Mouse (Mus musculus) cerebral cortex, adult 2 months (tissue): Measurements from ENCODE around the gene Pdcd2l.

Source experiments
- WGBS: fragments of 180-500 bp; shearing (Covaris S2); methylation state at CpG from one replicate; pipeline ENCODE4 v1.1.7; 2018; 5-methylcytosine and 5-hydroxymethylcytosine counted together

The Pdcd2l gene

DNA sequence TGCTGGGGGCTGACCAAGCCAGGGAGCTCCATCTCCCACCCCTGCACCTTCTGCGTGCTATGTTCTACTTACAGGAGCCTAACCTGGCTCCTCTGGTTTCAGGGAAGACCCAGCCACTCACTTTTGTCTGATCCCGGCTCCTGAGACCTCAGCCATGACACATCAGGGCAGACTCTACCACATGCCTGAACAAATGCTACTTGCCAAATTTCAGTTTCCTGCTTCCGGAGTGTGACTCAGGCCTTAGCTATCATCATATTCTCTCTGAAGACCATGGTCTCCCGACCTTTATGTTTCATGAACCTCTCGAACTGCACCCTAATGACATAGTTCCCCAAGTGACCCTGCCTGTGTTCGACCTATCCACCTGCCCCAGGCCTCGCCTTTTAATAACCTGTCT lies 16.8 kb upstream of the Pdcd2l start:
- 83% methylated on average over 7 of the region's 7 CpGs for WGBS

DNA sequence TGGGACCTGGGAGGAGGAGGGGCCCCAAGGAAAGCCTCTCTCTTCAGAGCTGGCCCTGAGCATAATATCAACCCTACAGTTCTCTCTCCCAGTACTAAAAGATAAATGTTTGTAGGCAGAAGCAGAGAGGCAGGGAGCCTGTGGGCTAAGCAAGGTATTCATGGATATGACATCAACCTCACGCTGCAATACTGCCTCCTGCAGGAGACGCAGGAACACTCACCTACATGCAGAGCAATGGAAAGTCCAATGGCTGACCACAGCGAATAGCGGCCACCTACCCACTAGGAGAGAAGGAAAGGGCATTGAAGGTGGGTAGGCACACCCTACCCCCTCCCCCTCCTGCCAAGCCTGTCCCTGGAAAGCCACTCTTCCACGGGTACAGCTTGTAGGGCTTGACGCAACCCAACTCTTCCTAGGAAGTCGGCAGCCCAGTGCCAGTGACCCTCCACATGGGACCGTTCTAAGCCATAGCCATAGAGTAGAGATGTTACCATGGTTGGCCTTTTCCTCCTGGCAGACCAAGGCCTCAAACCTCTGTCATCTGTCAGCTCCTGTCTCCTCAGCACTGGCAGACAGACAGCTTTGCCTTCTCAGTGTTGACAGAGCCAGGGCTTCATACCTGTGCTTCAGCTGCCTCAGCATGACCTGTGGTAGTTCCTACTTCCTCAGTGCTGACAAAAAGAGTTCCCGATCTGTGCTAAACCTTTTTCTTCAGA lies 11.7 kb upstream of the Pdcd2l start:
- WGBS = 87% methylated on average over 9 of the region's 9 CpGs

DNA sequence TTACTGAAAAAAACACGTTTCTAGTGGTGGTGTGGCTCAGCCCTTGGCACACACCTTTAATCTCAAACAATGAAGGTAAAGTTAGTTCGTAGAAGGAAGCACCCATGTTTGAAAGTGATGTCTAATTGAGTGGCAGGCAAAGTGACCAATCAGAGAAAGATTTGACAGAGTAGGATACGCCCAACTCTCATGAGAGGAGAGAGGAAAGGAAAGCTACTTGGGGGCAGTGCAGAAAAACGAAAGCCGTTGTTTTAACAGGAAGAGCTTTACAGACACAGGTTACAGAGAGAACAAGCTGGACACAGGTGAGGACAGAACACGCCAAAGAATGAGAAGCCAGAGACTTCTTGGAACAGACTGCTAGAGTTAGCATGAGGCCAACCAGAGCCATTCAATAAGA lies 9.9 kb upstream of the Pdcd2l start:
- 93% methylated on average over 6 of the region's 6 CpGs for WGBS

GRCm38 (mm10) chr7:34202147-34202546 lies 5.7 kb upstream of the Pdcd2l start:
- WGBS = 90% methylated on average over 10 of the region's 10 CpGs

- 97% methylated on average over 2 of the region's 2 CpGs for WGBS
Observed at GRCm38 (mm10) chr7:34200829-34201228, 4.4 kb upstream of the Pdcd2l start.

- 49% methylated on average over 3 of the region's 3 CpGs for WGBS
Observed at GRCm38 (mm10) chr7:34198346-34198745, 1.9 kb upstream of the Pdcd2l start.

GRCm38 (mm10) chr7:34195632-34196031 lies 829 bp downstream of the Pdcd2l start:
- WGBS = 44% methylated on average over 3 of the region's 3 CpGs

- WGBS = 86% methylated on average over 6 of the region's 6 CpGs
Observed at GRCm38 (mm10) chr7:34192825-34193224, 3.6 kb downstream of the Pdcd2l start.

DNA sequence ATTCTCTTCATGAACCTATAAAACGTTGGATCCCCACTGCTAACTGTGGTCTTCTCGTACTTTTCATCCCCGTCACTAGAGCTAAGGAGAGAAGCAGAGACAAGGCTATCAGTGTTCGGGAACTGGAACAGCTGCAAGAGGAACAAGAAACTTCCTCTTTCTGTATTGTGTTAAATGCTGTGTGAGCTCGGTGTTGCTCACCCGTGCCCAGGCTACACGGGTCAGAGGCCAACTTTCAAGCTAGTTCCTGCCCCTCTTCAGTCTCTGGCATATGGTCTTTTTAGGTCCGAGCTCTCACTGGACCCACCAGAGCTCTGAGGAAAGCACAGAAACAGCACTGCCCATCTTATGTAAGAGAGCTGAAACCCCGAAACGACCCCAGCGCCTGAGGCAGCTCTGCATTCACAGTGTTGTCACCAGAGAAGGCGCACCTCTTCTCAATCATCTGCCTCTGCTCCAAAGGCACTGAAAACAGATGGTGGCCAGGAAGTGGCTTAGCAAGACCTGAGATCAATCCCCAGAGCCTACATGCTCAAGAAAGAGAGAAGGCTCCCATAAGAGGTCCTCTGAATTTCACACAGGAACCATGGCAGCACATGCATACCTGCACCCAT lies 7.0 kb downstream of the Pdcd2l start:
- WGBS = 79% methylated on average over 12 of the region's 12 CpGs

GRCm38 (mm10) chr7:34183794-34184193 lies 12.7 kb downstream of the Pdcd2l start:
- 87% methylated on average over 3 of the region's 3 CpGs for WGBS

GRCm38 (mm10) chr7:34183356-34183755 lies 13.1 kb downstream of the Pdcd2l start:
- 91% methylated on average over 13 of the region's 13 CpGs for WGBS

DNA sequence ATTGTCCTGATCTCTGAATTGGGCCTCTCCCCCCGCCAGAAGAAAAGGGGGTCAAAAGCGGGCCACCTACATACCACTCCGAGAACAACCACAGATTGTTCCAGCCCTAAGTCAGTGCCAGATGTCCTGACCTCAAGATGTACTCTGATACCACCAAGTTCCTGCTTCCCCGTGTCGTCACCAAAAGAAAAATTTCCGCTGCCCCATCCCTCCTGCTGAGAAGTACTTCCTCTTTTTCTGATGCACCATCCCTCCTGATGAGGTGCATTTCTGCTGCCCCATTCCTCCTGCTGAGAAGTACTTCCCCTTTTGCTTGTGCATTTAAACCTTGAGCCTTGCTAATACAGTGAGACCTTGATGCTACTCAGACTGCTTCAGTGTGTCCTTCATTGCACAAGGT lies 20.2 kb downstream of the Pdcd2l start:
- WGBS = 78% methylated on average over 6 of the region's 6 CpGs

DNA sequence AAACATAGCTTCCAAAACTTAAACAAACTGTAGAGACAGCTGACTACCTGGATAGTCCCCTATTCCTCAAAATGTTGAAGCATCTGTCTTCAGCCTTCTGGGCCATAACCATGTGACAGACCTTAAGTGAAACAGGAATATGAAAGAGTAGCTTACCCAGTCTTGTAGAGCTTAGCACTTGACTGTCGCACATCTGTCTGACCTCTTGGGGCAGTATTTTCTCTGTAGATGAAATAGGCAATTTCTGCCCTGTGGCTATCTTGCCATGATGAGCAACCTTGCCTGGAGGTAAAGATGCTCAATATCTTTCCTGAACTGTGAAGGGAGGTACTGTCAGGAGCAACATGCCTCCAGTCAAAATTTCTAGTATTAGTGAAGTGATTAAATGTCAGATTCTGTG lies 24.2 kb downstream of the Pdcd2l start:
- 77% methylated on average over 1 of the region's 1 CpGs for WGBS

- WGBS = 78% methylated on average over 3 of the region's 3 CpGs
Observed at GRCm38 (mm10) chr7:34169454-34169853, 27.0 kb downstream of the Pdcd2l start, which contains the start of gene Uba2. Gene Uba2 (minus strand): TSS chr7:34169599.

GRCm38 (mm10) chr7:34168470-34169251 lies 27.8 kb downstream of the Pdcd2l start:
- WGBS = 9% methylated on average over 30 of the region's 30 CpGs

- WGBS = under 1% methylated on average over 54 of the region's 54 CpGs
Observed at GRCm38 (mm10) chr7:34167766-34168469, 28.5 kb downstream of the Pdcd2l start.

- WGBS = 44% methylated on average over 4 of the region's 4 CpGs
Observed at GRCm38 (mm10) chr7:34166850-34167249, 29.6 kb downstream of the Pdcd2l start.

- 63% methylated on average over 3 of the region's 3 CpGs for WGBS
Observed at GRCm38 (mm10) chr7:34165999-34166398, 30.5 kb downstream of the Pdcd2l start.

- whole genome bisulfite sequencing = 83% methylated on average over 7 of the region's 7 CpGs
Observed at GRCm38 (mm10) chr7:34164671-34165070, 31.8 kb downstream of the Pdcd2l start.

DNA sequence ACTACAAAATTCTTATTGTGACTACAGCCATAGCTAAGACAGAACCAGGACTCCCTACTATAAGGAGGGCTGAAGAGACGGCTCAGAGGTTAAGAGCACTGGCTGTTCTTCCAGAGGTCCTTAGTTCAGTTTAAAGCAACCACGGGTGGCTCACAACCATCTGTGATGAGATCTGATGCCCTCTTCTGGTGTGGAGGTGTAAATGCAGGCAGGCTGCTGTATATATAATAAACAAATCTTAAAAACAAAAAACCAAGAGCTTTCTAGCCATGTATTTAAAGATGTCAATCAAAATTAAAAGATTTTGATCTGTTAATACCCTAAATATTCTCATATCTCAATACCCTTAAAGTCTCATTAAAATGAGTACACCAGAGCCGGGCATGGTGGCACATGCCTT lies 37.3 kb downstream of the Pdcd2l start:
- WGBS = 94% methylated on average over 3 of the region's 3 CpGs

DNA sequence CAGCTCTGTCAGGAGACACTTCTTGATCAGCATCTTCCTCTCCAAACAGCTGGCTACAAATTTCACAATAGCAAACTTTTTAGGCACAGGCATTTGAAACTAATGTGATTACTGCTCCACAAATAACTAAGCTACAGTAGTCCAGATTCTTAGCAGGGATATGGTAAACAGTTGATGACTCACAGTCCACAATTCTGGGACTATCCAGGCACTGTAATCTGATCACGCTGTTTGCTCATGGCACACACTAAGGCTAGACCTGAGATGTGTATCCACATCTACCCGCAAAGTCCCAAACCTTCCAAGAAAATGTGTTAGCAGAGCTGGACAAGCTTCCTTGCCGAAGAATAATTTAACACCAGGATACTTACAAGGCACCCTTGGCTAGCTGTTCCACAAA lies 38.5 kb downstream of the Pdcd2l start:
- 73% methylated on average over 3 of the region's 3 CpGs for WGBS

DNA sequence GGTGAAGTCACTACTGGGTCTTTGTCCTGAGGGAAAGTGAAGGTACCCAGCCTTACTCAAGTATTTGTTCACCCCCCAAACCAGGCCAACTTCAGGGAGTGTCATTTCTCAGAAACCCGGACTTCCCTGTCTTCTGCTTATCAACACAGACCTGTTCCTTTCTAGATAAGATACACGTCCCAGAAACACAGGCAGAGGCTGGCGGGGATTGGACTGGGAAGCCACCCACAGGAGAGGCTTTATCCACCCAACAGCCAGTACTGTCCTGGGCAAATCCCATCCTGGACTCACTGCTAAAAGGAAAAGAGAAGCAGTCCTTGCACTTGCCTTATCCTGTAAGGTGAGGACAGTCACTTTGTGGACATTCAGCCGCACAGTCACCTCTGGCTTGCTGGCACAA lies 49.3 kb downstream of the Pdcd2l start:
- 93% methylated on average over 4 of the region's 4 CpGs for WGBS
